Mouse (Mus musculus) adrenal gland, postnatal 25 days (tissue): Measurements from ENCODE around the gene Rflnb. TPM values are rescaled to one million over a fixed set of nuclear protein-coding genes. Genes with fewer than 3 reads are reported as not detected.
"Not testable (repeated sequence)": the region's sequence is repeated elsewhere in the genome, so short reads cannot be mapped to it uniquely, and the experiment has no call there.

Source experiments
- DNase-seq: peaks from one replicate; pipeline ENCODE4 v3.0.0; 2021; ENCODE audit warnings: mixed read lengths
- total RNA-seq: library from RNA; stranded (reverse); gene quantifications from 2 replicates; pipeline ENCODE4 v1.2.3, GENCODE M21; 2021

Gene Rflnb
- total RNA-seq, 1 experiment from 2014 or later, result 20.2 TPM

DNA sequence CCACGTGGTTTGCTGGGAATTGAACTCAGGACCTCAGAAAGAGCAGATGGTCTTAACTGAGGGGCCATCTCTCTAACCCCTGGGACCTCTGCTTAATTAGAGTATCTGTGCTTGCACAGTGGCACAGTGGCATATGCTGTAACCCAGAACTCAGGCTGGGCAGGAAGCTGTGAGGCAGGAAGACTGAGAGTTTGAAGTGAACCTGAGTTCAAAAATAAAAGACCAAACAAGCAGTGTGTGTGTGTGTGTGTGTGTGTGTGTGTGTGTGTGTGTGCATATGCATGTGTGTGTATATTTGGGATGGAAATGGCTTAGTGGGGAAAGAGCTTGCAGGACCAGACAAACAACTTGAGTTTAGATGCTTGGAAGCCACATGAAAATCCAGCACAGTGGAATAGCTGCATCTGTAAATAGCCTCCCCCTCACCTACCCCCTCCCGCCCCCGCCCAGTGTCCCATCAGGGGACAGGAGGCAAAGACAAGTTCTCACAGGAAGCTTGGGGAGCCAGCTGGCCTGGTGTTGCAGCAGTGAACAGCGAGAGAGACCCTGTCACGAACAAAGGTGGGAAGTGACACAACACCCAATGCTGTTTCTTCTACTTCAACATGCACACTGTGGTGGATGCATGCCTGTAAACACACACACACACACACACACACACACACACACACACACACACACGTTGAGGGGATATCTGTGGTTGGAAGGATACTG lies 10.2 kb upstream of the Rflnb start:
- DNase-seq, result no peak

DNA sequence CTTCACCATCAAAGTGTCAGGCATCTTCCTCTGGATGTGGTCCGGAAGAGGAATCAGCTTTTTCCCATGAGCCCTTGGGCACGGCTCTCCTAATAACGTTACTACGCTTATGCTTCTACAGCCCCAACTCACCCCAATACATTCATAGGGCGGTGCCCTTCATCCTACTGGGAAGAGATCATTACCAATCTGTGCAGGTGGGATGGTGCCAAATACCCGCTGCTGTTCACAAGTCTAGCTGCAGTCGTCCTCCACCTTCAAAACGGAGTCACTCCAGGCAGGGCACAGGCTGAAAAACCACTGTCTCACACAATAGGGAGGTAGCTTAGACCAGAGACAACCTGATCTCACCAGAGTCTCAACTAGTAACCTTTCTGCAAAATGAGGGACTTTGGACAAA lies 7.6 kb upstream of the Rflnb start:
- no peak for DNase-seq

DNA sequence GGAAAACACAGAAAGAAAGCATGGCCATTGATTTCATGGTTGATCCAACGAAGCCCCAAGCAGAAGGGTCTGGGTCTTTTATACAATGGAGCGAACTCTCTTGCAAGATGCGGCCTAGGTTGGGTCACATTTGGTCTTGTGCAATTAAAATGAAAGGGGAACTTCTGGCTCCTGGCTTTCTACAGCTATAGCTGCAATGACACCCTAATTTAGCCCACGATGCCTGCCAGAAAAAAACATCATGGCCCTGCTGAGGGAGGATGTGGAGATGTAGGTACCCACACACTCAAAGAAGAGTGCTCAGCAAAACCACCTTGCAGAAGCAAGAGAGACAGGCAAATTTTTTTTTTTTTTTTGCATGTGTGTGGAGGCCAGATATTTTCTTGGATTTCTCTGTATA lies 6.3 kb upstream of the Rflnb start:
- no peak for DNase-seq

DNA sequence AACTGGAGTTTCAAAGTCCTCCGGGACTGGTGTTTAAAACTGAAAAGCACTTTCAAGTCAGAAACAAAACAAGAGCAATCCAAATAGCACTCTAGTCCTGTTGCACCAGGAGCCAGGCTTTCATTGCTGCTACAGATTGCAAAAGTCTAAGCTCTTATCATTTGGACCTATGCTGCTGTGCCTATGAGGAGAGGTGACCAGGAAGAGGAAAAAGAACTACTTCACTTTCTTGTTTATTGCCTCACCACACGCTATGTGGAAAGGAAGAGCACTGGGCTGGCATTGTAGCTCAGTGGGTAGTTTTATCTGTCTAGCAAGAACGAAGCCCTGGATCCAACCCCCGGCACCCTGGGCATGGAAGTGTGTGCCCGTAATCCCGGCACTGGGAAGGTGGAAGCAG lies 5.8 kb upstream of the Rflnb start:
- no peak for DNase-seq

DNA sequence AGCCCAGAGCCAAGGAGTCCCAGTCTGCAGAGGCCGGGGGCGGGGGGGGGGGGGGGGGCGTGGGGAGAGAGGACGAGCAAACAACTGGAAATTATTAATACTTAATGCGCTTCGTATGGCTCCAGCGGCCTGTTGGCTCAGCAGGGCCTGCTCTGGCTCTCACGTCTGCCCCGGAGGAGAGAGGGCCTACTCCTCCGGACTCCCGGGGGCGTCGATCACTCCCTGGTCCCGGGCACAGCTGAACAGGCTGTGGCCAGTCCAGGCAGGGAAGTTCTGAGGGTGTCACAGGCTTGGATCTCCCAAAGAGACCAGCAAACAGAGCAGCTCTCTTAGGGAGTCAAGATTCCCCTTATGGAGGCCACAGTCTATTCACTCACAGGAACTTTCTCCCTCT lies 487 bp upstream of the Rflnb start:
- DNase-seq, result peak; percentile 23

DNA sequence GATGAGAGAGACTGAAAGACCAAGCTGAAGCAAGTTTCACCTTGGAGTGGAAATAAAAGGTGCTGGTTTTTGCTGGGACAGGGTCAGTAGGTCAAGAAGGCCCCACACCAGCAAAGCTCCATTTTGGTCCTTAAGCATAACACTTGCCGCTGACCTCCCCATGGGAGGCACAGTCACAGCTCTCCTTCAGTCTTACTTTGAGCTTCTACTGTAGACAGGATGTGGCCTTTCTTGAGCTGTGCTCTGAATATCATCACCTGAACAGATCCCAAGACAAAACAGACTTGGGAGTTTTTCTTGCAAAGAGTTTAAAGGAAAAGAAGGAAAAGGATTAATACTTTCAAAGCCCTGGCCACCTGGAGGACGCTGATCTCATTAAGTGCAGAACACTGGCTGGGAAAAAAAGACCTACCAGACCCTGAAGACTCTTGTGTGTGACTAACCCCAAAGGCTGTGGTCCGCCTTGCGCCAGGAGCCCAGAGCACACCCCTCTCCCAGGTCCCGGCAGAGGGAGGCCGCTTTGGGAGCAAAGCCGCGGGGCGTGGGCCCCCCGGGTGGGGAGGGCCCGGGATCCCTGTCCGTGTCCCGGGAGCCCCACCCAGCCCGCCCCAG lies 949 bp downstream of the Rflnb start:
- DNase-seq, result no peak

DNA sequence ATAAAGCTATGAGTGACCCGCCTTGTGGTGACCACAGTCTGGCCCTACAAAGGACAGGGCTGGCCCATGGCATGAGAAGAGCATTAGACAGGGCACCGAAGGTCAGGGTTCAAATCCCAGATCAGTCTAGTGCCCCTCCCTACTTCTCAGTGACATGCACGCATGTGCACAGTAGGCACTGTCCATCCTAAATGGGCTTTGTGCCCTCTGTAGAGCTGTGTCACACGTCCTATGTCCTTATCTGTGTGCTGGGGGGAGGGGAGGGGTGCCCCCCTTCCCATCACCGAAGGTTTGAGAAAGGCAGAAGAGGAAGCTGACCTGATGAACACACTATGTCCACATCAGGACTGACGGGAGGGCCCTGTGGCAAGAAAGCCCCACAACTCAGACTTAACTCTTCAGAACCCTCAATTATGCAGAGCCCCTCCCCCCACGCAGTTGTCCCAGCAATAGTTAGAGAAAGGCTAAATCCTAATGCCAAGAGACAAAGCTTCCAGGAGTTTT lies 2.5 kb downstream of the Rflnb start:
- DNase-seq, result no peak

DNA sequence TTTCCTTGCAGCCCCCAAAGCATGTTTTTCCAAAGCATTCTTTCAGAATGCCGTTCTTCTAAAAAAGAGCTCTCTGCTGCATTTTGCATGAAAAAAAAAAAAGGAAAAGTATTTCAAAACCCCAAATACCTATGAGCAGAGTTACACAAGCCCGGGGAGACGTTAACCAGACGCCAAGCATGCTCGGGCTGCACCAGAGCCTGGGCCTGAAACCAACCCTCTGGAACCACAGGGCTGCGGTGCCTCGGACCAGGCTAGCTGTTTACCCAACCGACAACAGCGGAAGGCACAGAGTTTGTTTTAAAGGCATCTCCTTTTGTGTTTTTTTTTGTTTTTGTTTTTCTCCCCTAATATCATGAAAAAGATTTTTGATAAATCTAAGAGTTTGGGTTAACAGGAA lies 6.7 kb downstream of the Rflnb start:
- no peak for DNase-seq

DNA sequence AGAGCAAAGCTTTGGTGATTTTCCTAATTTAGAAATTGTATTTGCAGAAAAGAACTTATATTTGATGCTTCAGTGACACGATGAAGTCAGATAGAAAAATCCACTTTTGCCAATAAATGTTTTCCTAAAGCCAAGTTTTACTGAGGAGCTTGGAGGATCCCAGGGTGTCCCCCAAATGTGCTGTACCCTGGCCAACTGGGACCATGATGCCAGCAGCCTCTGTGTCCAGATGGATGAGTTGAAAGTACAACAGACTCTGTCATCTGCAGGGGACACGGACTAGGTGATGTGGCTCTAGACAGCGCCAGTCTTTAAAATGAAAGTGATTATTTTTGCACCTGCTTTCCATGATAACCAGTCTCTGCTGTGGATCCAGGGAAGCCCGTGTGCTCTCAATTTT lies 7.7 kb downstream of the Rflnb start:
- DNase-seq, result no peak

DNA sequence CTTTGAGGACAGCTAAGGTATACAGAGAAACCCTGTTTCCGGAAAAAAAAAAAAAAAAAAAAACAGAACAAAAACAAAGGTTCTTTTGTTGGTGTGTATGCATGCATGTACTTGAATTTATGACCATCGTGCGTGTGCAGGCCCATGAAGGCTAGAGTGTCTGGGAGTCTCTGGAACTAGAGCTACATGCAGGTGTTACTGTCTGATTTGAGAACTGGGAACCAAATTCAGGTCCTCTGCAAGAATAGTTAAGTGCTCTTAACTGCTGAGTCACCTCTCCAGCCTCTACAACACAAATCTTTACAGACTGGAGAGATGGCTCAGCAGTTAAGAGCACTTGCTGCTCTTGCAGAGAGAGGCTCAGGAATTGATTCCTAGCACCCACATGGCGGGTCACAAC lies 11.8 kb downstream of the Rflnb start:
- no peak for DNase-seq

DNA sequence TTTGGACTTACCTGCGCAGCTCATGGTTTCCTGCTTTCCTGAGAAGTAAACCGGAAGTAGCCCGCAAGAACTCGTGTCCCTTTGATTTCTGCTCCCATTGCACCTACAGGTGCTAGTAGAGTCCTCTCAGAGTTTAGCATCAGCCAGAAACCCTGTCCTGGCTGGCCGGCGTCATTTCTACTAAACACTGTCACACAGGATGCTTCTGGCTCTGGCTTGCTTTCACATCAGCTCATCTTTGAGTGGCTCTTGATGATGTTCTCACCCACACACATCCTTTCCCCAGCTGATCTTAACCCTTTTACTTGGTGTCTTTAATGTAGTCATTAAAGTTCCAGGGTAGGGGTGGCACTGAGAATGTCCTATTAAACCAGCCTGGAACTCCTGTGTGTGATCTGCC lies 12.3 kb downstream of the Rflnb start:
- DNase-seq, result no peak

DNA sequence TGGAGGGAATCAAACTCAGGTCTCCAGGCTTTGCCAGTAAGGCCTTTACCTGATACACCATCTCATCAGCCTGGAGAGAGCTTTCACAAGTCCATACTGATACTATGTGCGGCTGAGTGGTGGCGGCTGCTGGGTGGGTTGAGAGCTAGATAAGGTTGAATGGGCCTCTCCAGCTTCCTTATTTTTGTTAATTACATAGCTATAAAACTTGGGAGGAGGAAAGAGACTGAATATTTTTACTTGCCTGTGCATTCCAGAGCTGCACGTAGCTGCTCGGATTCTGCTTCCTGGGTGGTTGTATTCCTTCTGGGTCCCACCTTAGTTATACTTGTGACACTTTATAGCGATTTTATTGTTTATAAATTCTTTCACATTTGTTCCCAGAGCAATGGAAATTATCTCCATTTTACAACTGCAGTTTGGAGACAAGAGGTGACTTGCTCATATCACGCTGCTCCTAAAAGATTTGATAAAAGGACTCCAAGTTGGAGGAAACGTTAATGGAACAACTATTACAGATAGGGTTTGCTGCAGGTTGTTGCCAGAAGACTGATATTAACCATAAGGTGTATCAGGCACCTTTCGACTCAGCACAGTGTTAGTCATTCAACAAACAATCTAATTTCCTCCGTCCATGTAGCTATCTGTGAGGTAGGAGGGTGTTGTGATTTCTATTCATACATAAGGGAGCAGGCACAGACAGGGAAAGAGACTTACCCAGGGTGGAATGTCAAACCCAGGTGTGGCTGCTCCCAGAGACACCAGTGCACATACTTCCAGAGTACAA lies 16.6 kb downstream of the Rflnb start:
- no peak for DNase-seq

DNA sequence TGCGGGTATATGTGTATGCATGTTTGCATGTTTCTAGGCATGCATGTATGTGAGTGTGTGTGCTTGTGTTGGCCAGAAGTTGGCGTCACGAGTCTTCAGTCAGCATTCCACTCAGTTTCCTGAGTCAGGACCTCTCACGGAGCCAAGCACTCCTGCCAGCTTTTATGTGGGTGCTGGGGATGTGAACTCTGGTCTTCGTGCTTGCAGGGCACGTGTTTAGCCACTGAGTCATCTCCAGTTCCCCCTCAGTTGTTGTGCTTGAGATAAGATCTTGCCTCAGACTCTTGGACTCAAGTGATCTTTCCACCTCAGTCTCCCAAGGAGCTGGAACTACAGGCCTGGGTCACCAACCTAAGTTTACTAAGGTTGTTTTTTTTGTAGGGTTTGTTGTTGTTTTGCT lies 18.5 kb downstream of the Rflnb start:
- DNase-seq, result no peak

DNA sequence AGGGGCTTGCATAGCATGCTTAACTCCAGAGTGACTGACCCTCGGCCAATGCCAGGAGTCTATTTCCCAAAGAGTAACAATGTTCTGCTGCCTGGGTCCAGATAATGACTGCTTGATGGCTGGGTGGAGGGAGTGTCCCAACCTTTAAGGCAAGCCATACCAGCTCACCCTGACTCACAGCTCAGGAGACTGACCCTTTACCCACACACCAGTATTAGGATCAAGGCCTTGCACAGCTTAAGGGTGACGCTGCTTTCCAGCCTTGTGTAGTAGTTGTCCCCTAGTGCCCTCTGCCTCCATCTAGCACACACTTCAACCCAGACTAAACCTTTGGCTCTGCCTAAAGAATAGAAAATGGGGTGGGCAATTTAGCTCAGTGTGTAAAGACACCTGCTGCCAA lies 19.4 kb downstream of the Rflnb start:
- no peak for DNase-seq

DNA sequence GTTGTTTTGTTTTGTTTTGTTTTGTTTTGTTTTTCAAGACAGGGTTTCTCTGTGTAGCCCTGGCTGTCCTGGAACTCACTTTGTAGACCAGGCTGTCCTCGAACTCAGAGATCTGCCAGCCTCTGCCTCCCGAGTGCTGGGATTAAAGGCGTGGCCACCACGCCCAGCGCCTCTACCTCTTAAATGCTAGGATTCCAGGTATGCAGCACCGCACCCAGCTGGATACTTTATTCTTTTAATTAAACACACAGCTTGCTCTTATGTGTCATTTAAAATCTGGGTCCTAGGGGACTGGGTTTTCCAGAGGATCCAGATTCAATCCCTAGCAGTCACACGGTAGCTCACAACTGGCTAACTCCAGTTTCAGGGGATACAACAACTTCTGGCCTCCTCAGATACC lies 23.3 kb downstream of the Rflnb start:
- not testable (repeated sequence) for DNase-seq

DNA sequence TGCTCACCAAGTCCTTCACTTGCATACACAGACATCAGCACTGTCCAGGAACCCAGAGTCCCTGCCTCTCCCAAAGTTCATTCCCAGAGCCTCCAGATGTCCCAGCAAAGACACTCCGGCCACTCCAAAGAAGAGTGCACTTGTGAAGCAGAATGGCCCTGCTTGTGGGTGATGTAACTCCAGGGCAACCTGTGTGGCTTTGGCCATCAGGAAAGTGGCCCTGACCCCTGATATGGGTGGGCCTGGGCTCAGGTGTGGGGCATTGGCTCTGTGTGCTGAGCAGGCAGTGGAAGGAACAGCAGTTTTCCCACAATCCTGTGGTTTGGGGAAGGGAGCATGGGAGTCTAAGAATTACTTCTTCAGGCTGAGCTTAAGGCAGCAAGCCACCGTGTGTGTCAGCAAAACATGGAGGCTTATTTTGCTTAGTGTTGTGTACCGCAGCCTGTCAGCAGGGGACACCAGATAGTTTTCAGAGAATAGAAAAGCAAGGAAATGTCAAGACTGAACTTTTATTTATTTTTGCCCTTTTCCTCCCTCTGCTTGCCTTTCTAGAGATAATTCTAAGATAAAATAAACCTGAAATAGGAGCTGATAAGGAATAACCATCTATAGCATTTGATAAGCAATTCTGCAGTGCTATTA lies 26.2 kb downstream of the Rflnb start:
- DNase-seq, result no peak

DNA sequence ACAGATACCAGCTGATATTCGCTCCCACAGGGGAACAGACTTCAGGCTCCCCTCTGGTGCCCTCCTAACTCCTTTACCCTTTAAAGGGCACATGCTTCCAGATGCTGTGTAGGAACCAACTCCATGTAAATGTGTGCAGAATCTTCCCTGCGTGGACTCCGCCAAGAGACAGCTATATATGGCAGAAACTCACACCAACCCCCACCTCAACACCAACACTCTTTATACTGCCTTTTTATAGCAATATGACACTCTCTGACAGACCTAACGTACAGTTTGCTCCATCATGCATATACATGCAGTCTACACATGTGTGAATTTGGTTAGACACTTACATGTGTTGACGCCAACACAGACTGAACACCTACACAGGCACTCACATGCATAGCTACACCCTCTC lies 26.9 kb downstream of the Rflnb start:
- DNase-seq, result no peak

DNA sequence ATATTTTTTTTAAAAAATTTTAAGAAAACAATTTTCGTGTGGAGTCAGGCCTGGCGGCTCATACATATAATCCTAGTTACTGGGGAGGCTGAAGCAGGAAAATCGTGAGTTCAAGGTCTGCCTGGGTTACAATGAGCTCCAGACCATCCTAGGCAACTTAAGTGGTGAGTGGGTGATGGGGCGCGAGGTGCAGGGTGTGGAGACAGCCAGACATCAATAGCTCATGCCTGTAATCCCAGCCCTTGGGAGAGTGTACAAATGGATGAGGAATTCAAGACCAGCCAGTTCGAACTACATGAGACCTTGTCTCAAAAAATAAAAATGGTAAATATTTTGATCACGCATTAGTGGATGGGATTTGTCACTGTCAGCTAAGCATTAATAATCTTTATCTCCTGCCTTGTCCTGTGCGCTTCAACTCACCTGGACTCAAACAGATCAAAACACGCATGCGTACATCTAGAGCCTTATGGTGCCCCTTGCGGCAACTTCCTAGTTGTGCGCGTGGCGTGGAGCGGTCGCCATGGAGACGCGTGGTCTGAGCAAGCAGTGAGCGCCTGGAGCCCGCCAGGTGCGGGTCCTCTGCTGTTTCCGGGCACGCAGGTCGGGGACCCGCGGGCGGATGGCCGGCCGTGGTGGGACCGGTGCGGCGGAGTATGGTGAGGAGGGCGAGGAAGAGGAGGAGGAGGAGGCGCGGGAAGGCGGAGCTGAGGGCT lies 28.0 kb downstream of the Rflnb start, which contains the start of gene 1700016K19Rik:
1700016K19Rik (plus strand) TSS at position 473 of the 716 bp plus-strand sequence.
- DNase-seq, result peak; percentile 77

DNA sequence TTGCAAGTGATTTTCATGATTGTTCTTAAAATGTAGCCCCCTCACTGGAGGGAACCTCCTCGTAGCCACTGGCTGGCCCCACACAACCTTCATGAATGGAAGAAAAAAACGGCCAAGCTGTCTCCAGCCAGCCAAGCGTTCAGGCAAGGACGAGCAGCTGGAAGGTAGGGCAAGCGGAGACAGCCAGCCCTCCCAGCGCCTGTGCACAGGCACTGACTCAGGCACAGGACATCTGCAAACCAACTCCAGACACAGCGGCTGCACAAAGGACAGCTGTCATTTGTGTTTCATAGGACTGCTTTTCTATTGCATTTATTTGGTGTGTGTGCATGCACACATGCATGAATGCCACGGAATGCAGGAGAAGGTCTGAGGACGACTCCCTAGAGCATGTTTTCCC lies 33.2 kb downstream of the Rflnb start:
- DNase-seq, result no peak

DNA sequence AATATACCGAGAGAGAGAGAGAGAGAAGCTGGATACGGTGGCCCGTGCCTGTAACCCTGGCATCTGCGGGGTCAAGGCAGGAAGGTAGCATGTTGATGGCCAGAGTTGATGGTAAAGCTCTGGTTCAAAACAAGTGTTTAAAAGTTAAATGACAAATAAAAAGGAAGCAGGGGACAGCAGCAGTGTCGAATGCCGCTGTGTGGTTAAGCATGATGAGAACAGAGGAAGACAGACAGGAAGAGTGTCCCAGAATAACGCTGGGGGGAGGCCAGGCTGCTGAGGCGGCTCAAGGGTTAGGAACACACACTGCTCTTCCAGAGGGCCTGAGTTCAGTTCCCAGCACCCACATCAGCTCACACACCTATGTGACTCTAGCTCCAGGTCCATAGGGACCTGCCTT lies 35.1 kb downstream of the Rflnb start:
- no peak for DNase-seq

DNA sequence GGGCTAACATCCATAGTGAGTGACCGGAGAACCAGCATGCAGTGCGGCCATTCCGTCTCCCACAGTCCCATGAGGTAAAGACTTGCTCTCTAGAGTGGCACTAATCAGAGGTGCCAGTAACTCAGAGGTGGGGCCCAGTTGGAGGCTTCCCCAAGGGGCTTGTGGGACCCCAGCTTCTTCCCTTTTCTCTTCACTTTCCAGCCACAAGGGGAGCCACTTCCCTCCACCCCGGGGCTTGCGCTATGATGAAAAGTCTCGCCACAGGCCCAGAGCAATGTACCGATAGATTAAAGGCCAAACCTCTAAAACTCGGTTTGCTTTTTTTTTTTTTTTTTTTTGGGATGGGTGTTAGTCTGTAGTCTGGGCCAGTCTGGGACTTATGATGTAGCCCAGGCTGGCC lies 35.7 kb downstream of the Rflnb start:
- no peak for DNase-seq
